Mouse (Mus musculus): ENCODE results near the gene Smad3. TPM values are rescaled to one million over a fixed set of nuclear protein-coding genes. Genes with fewer than 3 reads are reported as not detected.

Smad3 gene
- polyA plus RNA-seq, 1 experiment from 2014 or later = 5.0 TPM

- H3K4me3 ChIP-seq (ENCODE audit: low read depth, low read length) = peak overlapping the region; percentile 82
- no peak for TF ChIP-seq CTCF (IDR thresholded peaks at IDR 0.05; ENCODE audit: low read depth)
- ATAC-seq = no peak
- no peak overlapping the region for H3K27ac ChIP-seq (ENCODE audit: low read depth, low read length)
- peaks cover 9% of the 10 kb centered on the region for H3K4me1 ChIP-seq (replicated peaks; ENCODE audit: control insufficient read depth, insufficient read depth, low read length)
- no peaks in the 10 kb centered on the region for H3K27me3 ChIP-seq (replicated peaks; ENCODE audit: control insufficient read depth, insufficient read depth, low read length)
- peak overlapping the region; percentile 81 for H3K4me2 ChIP-seq (replicated peaks; ENCODE audit: low read depth)
- WGBS = 10% methylated on average over 15 of the region's 15 CpGs
- H3K9ac ChIP-seq (ENCODE audit: low read depth, low read length) = peak overlapping the region; percentile 27
- H3K9me3 ChIP-seq (ENCODE audit: control insufficient read depth) = no peaks in the 10 kb centered on the region
- no peaks in the 10 kb centered on the region for H3K36me3 ChIP-seq (ENCODE audit: control insufficient read depth, insufficient read depth)
These were observed 1.9 kb downstream of the Smad3 start for GRCm38 (mm10) chr9:63755671-63756543.

- Histone ChIP-seq H3K4me2 (replicated peaks; ENCODE audit: low read depth) (peak overlapping the region; percentile 81), H3K4me3 (ENCODE audit: low read depth, low read length) (peak overlapping the region; percentile 82), H3K27me3 (replicated peaks; ENCODE audit: control insufficient read depth, insufficient read depth, low read length) (no peaks in the 10 kb centered on the region), H3K4me1 (replicated peaks; ENCODE audit: control insufficient read depth, insufficient read depth, low read length) (peaks cover 5% of the 10 kb centered on the region; the same call in 1 of the 2 replicates), H3K9me3 (ENCODE audit: control insufficient read depth) (no peaks in the 10 kb centered on the region), H3K9ac (ENCODE audit: low read depth, low read length) (peak overlapping the region; percentile 17), H3K36me3 (ENCODE audit: control insufficient read depth, insufficient read depth) (no peaks in the 10 kb centered on the region), H3K27ac (ENCODE audit: low read depth, low read length) (0 out of 2 replicates have a peak overlapping the region, but pooled peaks have one; percentile 7)
- TF ChIP-seq CTCF (IDR thresholded peaks at IDR 0.05; ENCODE audit: low read depth) = no peak
- 33% methylated on average over 23 of the region's 23 CpGs for WGBS
- no peak for ATAC-seq
These were observed 3.0 kb downstream of the Smad3 start for GRCm38 (mm10) chr9:63754556-63755510.

- no peak for TF ChIP-seq CTCF (IDR thresholded peaks at IDR 0.05; ENCODE audit: low read depth)
- no peak overlapping the region for H3K27ac ChIP-seq (ENCODE audit: low read depth, low read length)
- H3K36me3 ChIP-seq (ENCODE audit: control insufficient read depth, insufficient read depth) = no peaks in the 10 kb centered on the region
- H3K27me3 ChIP-seq (replicated peaks; ENCODE audit: control insufficient read depth, insufficient read depth, low read length) = no peaks in the 10 kb centered on the region
- no peak for ATAC-seq
- 41% methylated on average over 5 of the region's 5 CpGs for WGBS
- H3K4me3 ChIP-seq (ENCODE audit: low read depth, low read length) = no peak overlapping the region
- H3K4me2 ChIP-seq (replicated peaks; ENCODE audit: low read depth) = peak overlapping the region; percentile 81
- H3K4me1 ChIP-seq (replicated peaks; ENCODE audit: control insufficient read depth, insufficient read depth, low read length) = peaks cover 1% of the 10 kb centered on the region; the same call in 1 of the 2 replicates
- no peaks in the 10 kb centered on the region for H3K9me3 ChIP-seq (ENCODE audit: control insufficient read depth)
- H3K9ac ChIP-seq (ENCODE audit: low read depth, low read length) = no peak overlapping the region
These were observed 3.8 kb downstream of the Smad3 start for GRCm38 (mm10) chr9:63754039-63754438.

- Histone ChIP-seq H3K9me3 (ENCODE audit: control insufficient read depth) (no peaks in the 10 kb centered on the region), H3K27me3 (replicated peaks; ENCODE audit: control insufficient read depth, insufficient read depth, low read length) (no peaks in the 10 kb centered on the region), H3K9ac (ENCODE audit: low read depth, low read length) (no peak overlapping the region), H3K36me3 (ENCODE audit: control insufficient read depth, insufficient read depth) (no peaks in the 10 kb centered on the region), H3K4me2 (replicated peaks; ENCODE audit: low read depth) (peak overlapping the region; percentile 81; the same call in 1 of the 2 replicates), H3K4me1 (replicated peaks; ENCODE audit: control insufficient read depth, insufficient read depth, low read length) (0 out of 2 replicates have a peak, but pooled peaks cover under 1% of the 10 kb centered on the region), H3K4me3 (ENCODE audit: low read depth, low read length) (no peak overlapping the region), H3K27ac (ENCODE audit: low read depth, low read length) (no peak overlapping the region)
- TF ChIP-seq CTCF (IDR thresholded peaks at IDR 0.05; ENCODE audit: low read depth) = no peak
- WGBS = 70% methylated on average over 8 of the region's 8 CpGs
- no peak for ATAC-seq
These were observed 4.4 kb downstream of the Smad3 start for GRCm38 (mm10) chr9:63753359-63753758.

- Histone ChIP-seq H3K4me2 (replicated peaks; ENCODE audit: low read depth) (0 out of 2 replicates have a peak overlapping the region, but pooled peaks have one; percentile 1), H3K4me3 (ENCODE audit: low read depth, low read length) (no peak overlapping the region), H3K36me3 (ENCODE audit: control insufficient read depth, insufficient read depth) (no peaks in the 10 kb centered on the region), H3K27me3 (replicated peaks; ENCODE audit: control insufficient read depth, insufficient read depth, low read length) (no peaks in the 10 kb centered on the region), H3K9ac (ENCODE audit: low read depth, low read length) (no peak overlapping the region), H3K4me1 (replicated peaks; ENCODE audit: control insufficient read depth, insufficient read depth, low read length) (0 out of 2 replicates have a peak, but pooled peaks cover 5% of the 10 kb centered on the region), H3K9me3 (ENCODE audit: control insufficient read depth) (no peaks in the 10 kb centered on the region), H3K27ac (ENCODE audit: low read depth, low read length) (no peak overlapping the region)
- 41% methylated on average over 7 of the region's 7 CpGs for WGBS
- ATAC-seq = no peak
- no peak for TF ChIP-seq CTCF (IDR thresholded peaks at IDR 0.05; ENCODE audit: low read depth)
These were observed 5.2 kb downstream of the Smad3 start for GRCm38 (mm10) chr9:63752576-63752975.

GRCm38 (mm10) chr9:63751325-63751724 lies 6.5 kb downstream of the Smad3 start:
- no peak overlapping the region for H3K27ac ChIP-seq (ENCODE audit: low read depth, low read length)
- no peak for TF ChIP-seq CTCF (IDR thresholded peaks at IDR 0.05; ENCODE audit: low read depth)
- 58% methylated on average over 4 of the region's 4 CpGs for WGBS
- H3K9me3 ChIP-seq (ENCODE audit: control insufficient read depth) = no peaks in the 10 kb centered on the region
- H3K4me1 ChIP-seq (replicated peaks; ENCODE audit: control insufficient read depth, insufficient read depth, low read length) = 0 out of 2 replicates have a peak, but pooled peaks cover 10% of the 10 kb centered on the region
- no peak for ATAC-seq
- H3K9ac ChIP-seq (ENCODE audit: low read depth, low read length) = no peak overlapping the region
- no peak overlapping the region for H3K4me2 ChIP-seq (replicated peaks; ENCODE audit: low read depth)
- no peaks in the 10 kb centered on the region for H3K36me3 ChIP-seq (ENCODE audit: control insufficient read depth, insufficient read depth)
- no peak overlapping the region for H3K4me3 ChIP-seq (ENCODE audit: low read depth, low read length)
- no peaks in the 10 kb centered on the region for H3K27me3 ChIP-seq (replicated peaks; ENCODE audit: control insufficient read depth, insufficient read depth, low read length)

All from intestine, postnatal 0 days (tissue).